Comparison of ENCODE assay signal across 9 mouse cellular contexts in genomic region chr19:50264450-50264849, GRCm38 (mm10).
A peak's percentile ranks its signal among the peaks of the same experiment; 100 is the strongest.
DNase-seq lines count a peak whose midpoint lies in the region; ATAC-seq and TF ChIP-seq lines count a peak whose summit lies in the region.
"Had no signal": no experiment of that assay in that cellular context is flagged by ENCODE, and none has a peak within 500 bp of the region (broad histone marks: within the 10 kb centered on the region; RNA-seq: fewer than 3 reads in every experiment).

No protein-coding gene starts in this region.

- no peak overlapping the region for H3K9ac ChIP-seq in forebrain, embryonic 11.5 days (ENCODE audit: low read length)
- no peak overlapping the region for H3K9ac ChIP-seq in forebrain, embryonic 15.5 days (replicated peaks)

- no peak for ATAC-seq in forebrain, embryonic 11.5 days (replicated peaks; ENCODE audit: low FRiP score)
- no peak for ATAC-seq in forebrain, embryonic 15.5 days (replicated peaks)

- intact Hi-C loops in left cerebral cortex, adult 2 months (cut with DNase I), result loop anchor here (5.0 to 10.0 kb wide), 3 partner anchors 160 to 650 kb away; partner anchors contain the start of gene Sorcs1

- peak; percentile 54 for DNase-seq in forebrain, embryonic 11.5 days (ENCODE audit: low spot score)
- peak; percentile 14 for DNase-seq in lung, postnatal 10 days
- no peak for DNase-seq in lung, adult 18-20 months
- peak; percentile 79 to 81 for DNase-seq in cerebellum, postnatal 10 days
- DNase-seq in left cerebral cortex, adult 2 months (ENCODE audit: extremely low spot score in 1 of 2, low spot score in 2 of 2), result peak in 1 of 2 experiments; percentile 36
- DNase-seq in thymus, postnatal 36 days, result no peak
- no peak for DNase-seq in ovary, postnatal 36 days (ENCODE audit: low spot score)

- no peaks in the 10 kb centered on the region for H3K27me3 ChIP-seq in forebrain, embryonic 11.5 days (ENCODE audit: control insufficient read depth, insufficient read depth, low read length)
- H3K27me3 ChIP-seq in forebrain, embryonic 15.5 days, result no peaks in the 10 kb centered on the region

- TF ChIP-seq CTCF in left cerebral cortex, adult 2 months (IDR thresholded peaks at IDR 0.05), result peak; percentile 56

- no peaks in the 10 kb centered on the region for H3K4me1 ChIP-seq in forebrain, embryonic 11.5 days (replicated peaks; ENCODE audit: control insufficient read depth, insufficient read depth, low read length)
- H3K4me1 ChIP-seq in forebrain, embryonic 15.5 days, result no peaks in the 10 kb centered on the region

- no peak overlapping the region for H3K4me2 ChIP-seq in forebrain, embryonic 11.5 days (ENCODE audit: low read depth, low read length, severe bottlenecking)
- H3K4me2 ChIP-seq in forebrain, embryonic 15.5 days (replicated peaks), result no peak overlapping the region

- WGBS in forebrain, embryonic 11.5 days, result 82% methylated on average over 1 of the region's 1 CpGs
- 71% methylated on average over 1 of the region's 1 CpGs for WGBS in forebrain, embryonic 15.5 days

- H3K27ac ChIP-seq in forebrain, embryonic 11.5 days (ENCODE audit: low read depth, low read length), result no peak overlapping the region
- no peak overlapping the region for H3K27ac ChIP-seq in forebrain, embryonic 15.5 days (replicated peaks)
- no peak overlapping the region for H3K27ac ChIP-seq in left cerebral cortex, adult 2 months

- H3K9me3 ChIP-seq in forebrain, embryonic 11.5 days (ENCODE audit: control insufficient read depth, low read length), result no peaks in the 10 kb centered on the region
- no peaks in the 10 kb centered on the region for H3K9me3 ChIP-seq in forebrain, embryonic 15.5 days

- no peak overlapping the region for H3K4me3 ChIP-seq in forebrain, embryonic 11.5 days (ENCODE audit: low read depth, low read length)
- no peak overlapping the region for H3K4me3 ChIP-seq in forebrain, embryonic 15.5 days
- H3K4me3 ChIP-seq in left cerebral cortex, adult 2 months, result no peak overlapping the region
- H3K4me3 ChIP-seq: erythroblast, embryonic 14.5 days had no signal

- H3K36me3 ChIP-seq in forebrain, embryonic 11.5 days (ENCODE audit: control insufficient read depth, insufficient read depth, low read length), result no peaks in the 10 kb centered on the region
- H3K36me3 ChIP-seq in forebrain, embryonic 15.5 days, result no peaks in the 10 kb centered on the region

Comparison
In these comparisons a context has a peak if more than half of its experiments do, and no peak if none do; other contexts are left out.
1. DNase-seq: peak in forebrain, embryonic 11.5 days (single experiment), lung, postnatal 10 days (single experiment) and cerebellum, postnatal 10 days (2 of 2); none in lung, adult 18-20 months (0 of 2), thymus, postnatal 36 days (0 of 2) and ovary, postnatal 36 days (single experiment).